25 mouse cellular contexts compared by ENCODE assay signal in genomic region chr4:137461981-137462690, GRCm38 (mm10). TPM values are rescaled to one million over a fixed set of nuclear protein-coding genes. Genes with fewer than 3 reads are reported as not detected.
A peak's percentile ranks its signal among the peaks of the same experiment; 100 is the strongest.
DNase-seq lines count a peak whose midpoint lies in the region; ATAC-seq and TF ChIP-seq lines count a peak whose summit lies in the region.
"Had no signal": no experiment of that assay in that cellular context is flagged by ENCODE, and none has a peak within 500 bp of the region (broad histone marks: within the 10 kb centered on the region; RNA-seq: fewer than 3 reads in every experiment).

No protein-coding gene starts in this region.

- DNase-seq in midbrain, embryonic 11.5 days (ENCODE audit: low spot score, missing footprints): peak; percentile 73
- peak; percentile 96 for DNase-seq in lung, embryonic 14.5 days
- DNase-seq in lung, postnatal 36 days: peak; percentile 74
- no peak for DNase-seq in spleen, postnatal 14 days (ENCODE audit: low spot score in 2 of 2)
- DNase-seq in Muller cell, postnatal 12 days (ENCODE audit: inconsistent ontology term): no peak
- DNase-seq: adrenal gland, adult 8-10 months; cerebellum, adult 9-10 months; liver, embryonic 13.5 days; midbrain, embryonic 14.5 days had no signal

- ATAC-seq in midbrain, embryonic 11.5 days (ENCODE audit: low FRiP score): no peak
- no peak for ATAC-seq in midbrain, embryonic 16.5 days
- peak; percentile 92 for ATAC-seq in lung, embryonic 14.5 days (ENCODE audit: insufficient read depth)
- ATAC-seq in megakaryocyte progenitor cell, adult 5-6 weeks (replicated peaks; ENCODE audit: poor library complexity): no peak

- no peaks in the 10 kb centered on the region for H3K36me3 ChIP-seq in midbrain, embryonic 11.5 days (ENCODE audit: control insufficient read depth, insufficient read depth, low read length)
- no peaks in the 10 kb centered on the region for H3K36me3 ChIP-seq in midbrain, embryonic 16.5 days (ENCODE audit: control insufficient read depth, insufficient read depth, low read length)
- no peaks in the 10 kb centered on the region for H3K36me3 ChIP-seq in lung, embryonic 14.5 days (ENCODE audit: insufficient read depth)
- H3K36me3 ChIP-seq: forebrain, embryonic 12.5 days; heart, embryonic 15.5 days; limb, embryonic 12.5 days; liver, embryonic 13.5 days had no signal

- WGBS in midbrain, embryonic 11.5 days: 87% methylated on average over 16 of the region's 16 CpGs
- 90% methylated on average over 16 of the region's 16 CpGs for WGBS in midbrain, embryonic 16.5 days
- WGBS in lung, embryonic 14.5 days: 19% methylated on average over 16 of the region's 16 CpGs

- no peak overlapping the region for H3K9ac ChIP-seq in midbrain, embryonic 11.5 days (ENCODE audit: low read length)
- no peak overlapping the region for H3K9ac ChIP-seq in midbrain, embryonic 16.5 days (ENCODE audit: low read depth, low read length)
- H3K9ac ChIP-seq in lung, embryonic 14.5 days: no peak overlapping the region
- H3K9ac ChIP-seq: forebrain, embryonic 12.5 days; heart, embryonic 15.5 days; limb, embryonic 12.5 days; liver, embryonic 13.5 days had no signal

- TF ChIP-seq CTCF in lung, embryonic 14.5 days (IDR thresholded peaks at IDR 0.05; ENCODE audit: low read depth): no peak

- H3K27ac ChIP-seq in midbrain, embryonic 11.5 days (ENCODE audit: low read depth, low read length): no peak overlapping the region
- H3K27ac ChIP-seq in midbrain, embryonic 16.5 days (ENCODE audit: low read length): no peak overlapping the region
- H3K27ac ChIP-seq in lung, embryonic 14.5 days (ENCODE audit: low read depth): peak overlapping the region; percentile 74
- H3K27ac ChIP-seq: forebrain, embryonic 12.5 days; limb, embryonic 12.5 days; liver, embryonic 13.5 days had no signal

- H3K4me2 ChIP-seq in midbrain, embryonic 11.5 days: no peak overlapping the region
- H3K4me2 ChIP-seq in midbrain, embryonic 16.5 days (ENCODE audit: low read length): no peak overlapping the region
- no peak overlapping the region for H3K4me2 ChIP-seq in lung, embryonic 14.5 days
- H3K4me2 ChIP-seq: forebrain, embryonic 12.5 days; heart, embryonic 15.5 days; limb, embryonic 12.5 days; liver, embryonic 13.5 days had no signal

- H3K9me3 ChIP-seq in midbrain, embryonic 11.5 days (ENCODE audit: control insufficient read depth, low read length): no peaks in the 10 kb centered on the region
- no peaks in the 10 kb centered on the region for H3K9me3 ChIP-seq in midbrain, embryonic 16.5 days (replicated peaks; ENCODE audit: control insufficient read depth, low read length, poor library complexity, severe bottlenecking)
- no peaks in the 10 kb centered on the region for H3K9me3 ChIP-seq in lung, embryonic 14.5 days (ENCODE audit: low read depth, low read length)
- H3K9me3 ChIP-seq: forebrain, embryonic 12.5 days; heart, embryonic 15.5 days; liver, embryonic 13.5 days had no signal

- no peak overlapping the region for H3K4me3 ChIP-seq in midbrain, embryonic 11.5 days (ENCODE audit: low read depth, low read length)
- no peak overlapping the region for H3K4me3 ChIP-seq in midbrain, embryonic 16.5 days (ENCODE audit: low read depth, low read length)
- no peak overlapping the region for H3K4me3 ChIP-seq in lung, embryonic 14.5 days (ENCODE audit: low read depth, low read length)
- H3K4me3 ChIP-seq: forebrain, embryonic 12.5 days; heart, embryonic 15.5 days; limb, embryonic 12.5 days; liver, embryonic 13.5 days; myocyte had no signal

- H3K27me3 ChIP-seq in midbrain, embryonic 11.5 days (ENCODE audit: control insufficient read depth, insufficient read depth, low read length): no peaks in the 10 kb centered on the region
- no peaks in the 10 kb centered on the region for H3K27me3 ChIP-seq in midbrain, embryonic 16.5 days (ENCODE audit: control insufficient read depth, insufficient read depth, low read depth, low read length)
- H3K27me3 ChIP-seq in lung, embryonic 14.5 days (ENCODE audit: insufficient read depth, low read length): no peaks in the 10 kb centered on the region
- H3K27me3 ChIP-seq: forebrain, embryonic 12.5 days; heart, embryonic 15.5 days; limb, embryonic 12.5 days; liver, embryonic 13.5 days had no signal

- H3K4me1 ChIP-seq in midbrain, embryonic 11.5 days (ENCODE audit: control insufficient read depth, insufficient read depth, low read length): no peaks in the 10 kb centered on the region
- H3K4me1 ChIP-seq in midbrain, embryonic 16.5 days (ENCODE audit: control insufficient read depth, insufficient read depth, low read length): no peaks in the 10 kb centered on the region
- peaks cover 16% of the 10 kb centered on the region for H3K4me1 ChIP-seq in lung, embryonic 14.5 days (ENCODE audit: insufficient read depth)

RNA-seq across cellular contexts. Expression of gene Hspg2, which starts 6.4 kb away (rescaled TPM):
- polyA plus RNA-seq in midbrain, embryonic 11.5 days (2014; fragmentation: Nextera tagmentation; extraction: Ambion mirVana): 9.6 and 11.2 TPM in 2 replicates
- polyA plus RNA-seq in midbrain, embryonic 16.5 days (2015; fragmentation: Nextera tagmentation; extraction: Ambion mirVana): 3.4 and 3.6 TPM in 2 replicates
- 51.2 and 58.1 TPM in 2 replicates for polyA plus RNA-seq in lung, embryonic 14.5 days (2014; fragmentation: Nextera tagmentation; extraction: Ambion mirVana)
- total RNA-seq in megakaryocyte progenitor cell, adult 5-6 weeks (2015): 0.37 TPM in 1 of 2 replicates, not detected in the other
- total RNA-seq in megakaryocyte progenitor cell, adult 5-6 weeks (2017): not detected in 2 replicates

RNA-seq across cellular contexts. Expression of gene 1700013G24Rik, which starts 9.1 kb away (rescaled TPM):
- polyA plus RNA-seq in midbrain, embryonic 11.5 days (2014; fragmentation: Nextera tagmentation; extraction: Ambion mirVana): not detected in 2 replicates
- polyA plus RNA-seq in midbrain, embryonic 16.5 days (2015; fragmentation: Nextera tagmentation; extraction: Ambion mirVana): not detected in 2 replicates
- not detected in 2 replicates for polyA plus RNA-seq in lung, embryonic 14.5 days (2014; fragmentation: Nextera tagmentation; extraction: Ambion mirVana)
- total RNA-seq in megakaryocyte progenitor cell, adult 5-6 weeks (2015): not detected in 2 replicates
- total RNA-seq in megakaryocyte progenitor cell, adult 5-6 weeks (2017): not detected in 2 replicates
- total RNA-seq: adrenal gland, adult 8-10 months; layer of hippocampus, postnatal 10 days; left cerebral cortex, adult 8-10 months; megakaryocyte, adult 5-6 weeks had no signal
- polyA plus RNA-seq: cortical plate, adult 2 months; embryonic facial prominence, embryonic 11.5 days; forebrain, embryonic 12.5 days; heart, embryonic 15.5 days; hindbrain, embryonic 11.5 days; kidney, embryonic 16.5 days; large intestine, adult 2 months; limb, embryonic 12.5 days; liver, embryonic 13.5 days; midbrain, embryonic 14.5 days; neural tube, embryonic 14.5 days had no signal

RNA-seq across cellular contexts. Expression of gene Cela3b, which starts 31.8 kb away (rescaled TPM):
- polyA plus RNA-seq in midbrain, embryonic 11.5 days (2014; fragmentation: Nextera tagmentation; extraction: Ambion mirVana): not detected in 2 replicates
- polyA plus RNA-seq in midbrain, embryonic 16.5 days (2015; fragmentation: Nextera tagmentation; extraction: Ambion mirVana): not detected in 2 replicates
- not detected in 2 replicates for polyA plus RNA-seq in lung, embryonic 14.5 days (2014; fragmentation: Nextera tagmentation; extraction: Ambion mirVana)
- not detected in 2 replicates for total RNA-seq in megakaryocyte progenitor cell, adult 5-6 weeks (2015)
- total RNA-seq in megakaryocyte progenitor cell, adult 5-6 weeks (2017): not detected in 2 replicates
- total RNA-seq: layer of hippocampus, postnatal 10 days; left cerebral cortex, adult 8-10 months; megakaryocyte, adult 5-6 weeks had no signal
- polyA plus RNA-seq: cortical plate, adult 2 months; embryonic facial prominence, embryonic 11.5 days; forebrain, embryonic 12.5 days; heart, embryonic 15.5 days; hindbrain, embryonic 11.5 days; kidney, embryonic 16.5 days; limb, embryonic 12.5 days; midbrain, embryonic 14.5 days; neural tube, embryonic 14.5 days had no signal

RNA-seq across cellular contexts. Expression of gene Cela3a, which starts 52.5 kb away (rescaled TPM):
- polyA plus RNA-seq in midbrain, embryonic 11.5 days (2014; fragmentation: Nextera tagmentation; extraction: Ambion mirVana): not detected in 2 replicates
- not detected in 2 replicates for polyA plus RNA-seq in midbrain, embryonic 16.5 days (2015; fragmentation: Nextera tagmentation; extraction: Ambion mirVana)
- polyA plus RNA-seq in lung, embryonic 14.5 days (2014; fragmentation: Nextera tagmentation; extraction: Ambion mirVana): not detected in 2 replicates
- not detected in 2 replicates for total RNA-seq in megakaryocyte progenitor cell, adult 5-6 weeks (2015)
- total RNA-seq in megakaryocyte progenitor cell, adult 5-6 weeks (2017): not detected in 2 replicates
- total RNA-seq: adrenal gland, adult 8-10 months; layer of hippocampus, postnatal 10 days; left cerebral cortex, adult 8-10 months; megakaryocyte, adult 5-6 weeks had no signal
- polyA plus RNA-seq: cortical plate, adult 2 months; embryonic facial prominence, embryonic 11.5 days; forebrain, embryonic 12.5 days; gonadal fat pad, adult 2 months; heart, embryonic 15.5 days; hindbrain, embryonic 11.5 days; kidney, embryonic 16.5 days; large intestine, adult 2 months; limb, embryonic 12.5 days; liver, embryonic 13.5 days; midbrain, embryonic 14.5 days; neural tube, embryonic 14.5 days had no signal

Comparison
In these comparisons a context has a peak if more than half of its experiments do, and no peak if none do; other contexts are left out.
1. DNase-seq: peak in midbrain, embryonic 11.5 days (single experiment), lung, embryonic 14.5 days (single experiment) and lung, postnatal 36 days (single experiment); none in spleen, postnatal 14 days (0 of 2) and Muller cell, postnatal 12 days (single experiment).